Mouse (Mus musculus) erythroblast, embryonic 14.5 days (primary cell): ENCODE measurements around the gene Ppp2r5a.

Experiments used
- GATA1 ChIP-seq: IDR thresholded peaks from 2 replicates; pipeline ENCODE4 v1.6.1; 2012; ENCODE audit warnings: low read length, inconsistent platforms, mixed read lengths
- TAL1 ChIP-seq: IDR thresholded peaks from 3 replicates; pipeline ENCODE4 v1.6.1; 2012; ENCODE audit warnings: low read length, inconsistent platforms, mixed read lengths

- TF ChIP-seq GATA1 (no peak), TAL1 (no peak)
Measured at GRCm38 (mm10) chr1:191395200-191395599, 7.9 kb downstream of the Ppp2r5a start.
